Mouse (Mus musculus): ENCODE measurements around the gene Cd19. TPM values are rescaled to one million over a fixed set of nuclear protein-coding genes. Genes with fewer than 3 reads are reported as not detected.

Cd19 gene
- polyA plus RNA-seq, 1 experiment = not detected

GRCm38 (mm10) chr7:126429503-126429898 lies 14.8 kb upstream of the Cd19 start:
- Histone ChIP-seq H3K27me3 (ENCODE audit: control insufficient read depth, insufficient read depth, low read length, poor library complexity, severe bottlenecking) (no peaks in the 10 kb centered on the region), H3K36me3 (ENCODE audit: control insufficient read depth, insufficient read depth, low read length, poor library complexity, severe bottlenecking) (peaks cover 5% of the 10 kb centered on the region; the same call in 1 of the 2 replicates), H3K27ac (ENCODE audit: insufficient read depth, low read length) (no peak overlapping the region), H3K4me1 (ENCODE audit: control insufficient read depth, insufficient read depth, low read length) (no peaks in the 10 kb centered on the region), H3K9me3 (replicated peaks; ENCODE audit: control insufficient read depth, insufficient read depth, low read length, poor library complexity, severe bottlenecking) (no peaks in the 10 kb centered on the region), H3K4me3 (ENCODE audit: low read depth, low read length) (peak overlapping the region; percentile 30), H3K9ac (ENCODE audit: low read depth, poor library complexity, severe bottlenecking) (no peak overlapping the region)
- TF ChIP-seq EP300 (IDR thresholded peaks at IDR 0.05; ENCODE audit: insufficient read depth, low read depth, low read length) = no peak
- TF ChIP-seq POLR2A (IDR thresholded peaks at IDR 0.05; ENCODE audit: insufficient read depth, low read length) = no peak
- TF ChIP-seq CTCF (IDR thresholded peaks at IDR 0.05; ENCODE audit: low read depth, low read length) = no peak

DNA sequence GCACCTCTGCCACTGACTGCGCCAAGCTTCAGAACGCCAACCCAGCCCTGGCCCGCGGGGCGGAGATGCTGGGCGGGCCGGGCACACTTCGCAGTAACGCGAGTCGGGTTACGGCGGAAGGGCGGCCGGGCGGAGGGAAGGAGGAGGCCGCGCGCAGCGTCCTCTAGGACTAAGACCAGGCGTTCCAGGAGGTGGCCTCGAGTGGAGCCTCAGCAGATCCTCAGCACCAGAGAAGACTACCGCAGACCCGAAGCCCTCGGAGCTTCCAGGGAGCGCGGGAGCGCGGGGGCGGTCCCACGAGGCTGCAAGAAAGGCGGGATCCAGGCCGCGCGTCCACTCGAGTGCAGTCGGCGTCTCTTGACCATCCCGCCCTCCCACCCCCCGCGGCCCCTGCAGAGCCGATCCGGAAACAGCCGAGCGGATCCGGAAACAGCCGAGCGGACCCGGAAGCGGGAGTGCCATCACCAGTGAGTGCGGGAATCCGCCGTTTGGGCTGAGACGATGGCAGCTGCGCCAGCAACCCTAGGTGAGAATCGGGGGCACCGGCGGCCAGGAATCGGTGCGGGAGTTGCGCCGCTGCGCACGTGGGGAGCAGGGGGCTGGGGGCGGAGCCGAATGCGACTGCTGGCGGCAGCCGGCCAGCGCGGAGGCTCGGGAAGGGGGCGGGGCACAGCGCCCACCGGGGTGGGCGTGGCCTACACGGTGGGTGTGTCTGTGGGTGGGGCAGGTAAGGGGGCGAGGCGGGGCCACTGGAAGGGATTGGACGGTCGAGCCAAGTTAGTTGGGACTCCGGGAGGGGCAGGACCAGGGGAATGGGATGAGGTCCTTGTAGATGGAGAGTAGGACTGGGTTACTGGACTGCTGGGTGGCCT lies 14.2 kb upstream of the Cd19 start, which contains the start of gene Rabep2:
Gene Rabep2 (plus strand): TSS at position 129 of the 872 bp plus-strand sequence.
- Histone ChIP-seq H3K36me3 (ENCODE audit: control insufficient read depth, insufficient read depth, low read length, poor library complexity, severe bottlenecking) (no peaks in the 10 kb centered on the region; the same call in 1 of the 2 replicates), H3K4me3 (ENCODE audit: low read depth, low read length) (peak within 1 kb of the TSS; percentile 96), H3K9me3 (replicated peaks; ENCODE audit: control insufficient read depth, insufficient read depth, low read length, poor library complexity, severe bottlenecking) (no peaks in the 10 kb centered on the region), H3K27me3 (ENCODE audit: control insufficient read depth, insufficient read depth, low read length, poor library complexity, severe bottlenecking) (no peaks in the 10 kb centered on the region), H3K27ac (ENCODE audit: insufficient read depth, low read length) (no peak within 1 kb of the TSS), H3K9ac (ENCODE audit: low read depth, poor library complexity, severe bottlenecking) (peak within 1 kb of the TSS; percentile 76), H3K4me1 (ENCODE audit: control insufficient read depth, insufficient read depth, low read length) (no peaks in the 10 kb centered on the region)
- no peak for TF ChIP-seq CTCF (IDR thresholded peaks at IDR 0.05; ENCODE audit: low read depth, low read length)
- TF ChIP-seq POLR2A (IDR thresholded peaks at IDR 0.05; ENCODE audit: insufficient read depth, low read length) = no peak
- no peak for TF ChIP-seq EP300 (IDR thresholded peaks at IDR 0.05; ENCODE audit: insufficient read depth, low read depth, low read length)

GRCm38 (mm10) chr7:126428154-126428553 lies 13.5 kb upstream of the Cd19 start:
- Histone ChIP-seq H3K27ac (ENCODE audit: insufficient read depth, low read length) (no peak overlapping the region), H3K4me3 (ENCODE audit: low read depth, low read length) (peak overlapping the region; percentile 96), H3K9ac (ENCODE audit: low read depth, poor library complexity, severe bottlenecking) (peak overlapping the region; percentile 76), H3K27me3 (ENCODE audit: control insufficient read depth, insufficient read depth, low read length, poor library complexity, severe bottlenecking) (no peaks in the 10 kb centered on the region), H3K9me3 (replicated peaks; ENCODE audit: control insufficient read depth, insufficient read depth, low read length, poor library complexity, severe bottlenecking) (no peaks in the 10 kb centered on the region), H3K36me3 (ENCODE audit: control insufficient read depth, insufficient read depth, low read length, poor library complexity, severe bottlenecking) (no peaks in the 10 kb centered on the region), H3K4me1 (ENCODE audit: control insufficient read depth, insufficient read depth, low read length) (no peaks in the 10 kb centered on the region)
- no peak for TF ChIP-seq POLR2A (IDR thresholded peaks at IDR 0.05; ENCODE audit: insufficient read depth, low read length)
- no peak for TF ChIP-seq CTCF (IDR thresholded peaks at IDR 0.05; ENCODE audit: low read depth, low read length)
- no peak for TF ChIP-seq EP300 (IDR thresholded peaks at IDR 0.05; ENCODE audit: insufficient read depth, low read depth, low read length)

GRCm38 (mm10) chr7:126427323-126427860 lies 12.7 kb upstream of the Cd19 start:
- H3K27ac ChIP-seq (ENCODE audit: insufficient read depth, low read length) = no peak overlapping the region
- TF ChIP-seq EP300 (IDR thresholded peaks at IDR 0.05; ENCODE audit: insufficient read depth, low read depth, low read length) (peak; percentile 75; the same call in 1 of the 2 replicates), CTCF (IDR thresholded peaks at IDR 0.05; ENCODE audit: low read depth, low read length) (no peak)
- H3K9ac ChIP-seq (ENCODE audit: low read depth, poor library complexity, severe bottlenecking) = no peak overlapping the region
- no peaks in the 10 kb centered on the region for H3K36me3 ChIP-seq (ENCODE audit: control insufficient read depth, insufficient read depth, low read length, poor library complexity, severe bottlenecking)
- no peak overlapping the region for H3K4me3 ChIP-seq (ENCODE audit: low read depth, low read length)
- H3K27me3 ChIP-seq (ENCODE audit: control insufficient read depth, insufficient read depth, low read length, poor library complexity, severe bottlenecking) = no peaks in the 10 kb centered on the region
- H3K9me3 ChIP-seq (replicated peaks; ENCODE audit: control insufficient read depth, insufficient read depth, low read length, poor library complexity, severe bottlenecking) = no peaks in the 10 kb centered on the region
- no peaks in the 10 kb centered on the region for H3K4me1 ChIP-seq (ENCODE audit: control insufficient read depth, insufficient read depth, low read length)

DNA sequence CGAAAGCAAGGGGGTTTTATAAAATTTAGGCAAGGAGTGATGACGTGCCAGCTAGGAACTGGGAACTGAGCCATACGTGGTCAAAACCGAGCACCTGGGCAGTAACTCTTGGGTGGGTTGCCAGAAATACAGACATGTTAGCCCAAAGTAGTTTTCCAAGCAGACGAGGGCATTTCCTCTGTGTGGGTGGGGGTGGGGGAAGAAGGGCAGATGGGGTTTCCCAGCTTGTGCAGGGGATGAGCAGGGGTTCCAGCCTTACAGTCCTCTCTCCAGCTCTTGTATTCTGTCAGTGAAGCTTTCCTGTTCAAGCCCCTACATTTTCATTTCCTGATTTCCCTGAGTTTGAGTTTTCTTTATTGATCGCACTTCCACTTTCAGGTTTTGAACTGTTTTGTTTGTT lies 9.5 kb upstream of the Cd19 start:
- Histone ChIP-seq H3K9me3 (replicated peaks; ENCODE audit: control insufficient read depth, insufficient read depth, low read length, poor library complexity, severe bottlenecking) (no peaks in the 10 kb centered on the region), H3K36me3 (ENCODE audit: control insufficient read depth, insufficient read depth, low read length, poor library complexity, severe bottlenecking) (no peaks in the 10 kb centered on the region), H3K9ac (ENCODE audit: low read depth, poor library complexity, severe bottlenecking) (no peak overlapping the region), H3K27ac (ENCODE audit: insufficient read depth, low read length) (no peak overlapping the region), H3K27me3 (ENCODE audit: control insufficient read depth, insufficient read depth, low read length, poor library complexity, severe bottlenecking) (no peaks in the 10 kb centered on the region), H3K4me3 (ENCODE audit: low read depth, low read length) (no peak overlapping the region), H3K4me1 (ENCODE audit: control insufficient read depth, insufficient read depth, low read length) (no peaks in the 10 kb centered on the region)
- no peak for TF ChIP-seq EP300 (IDR thresholded peaks at IDR 0.05; ENCODE audit: insufficient read depth, low read depth, low read length)
- no peak for TF ChIP-seq CTCF (IDR thresholded peaks at IDR 0.05; ENCODE audit: low read depth, low read length)

GRCm38 (mm10) chr7:126421756-126422155 lies 7.1 kb upstream of the Cd19 start:
- Histone ChIP-seq H3K9me3 (replicated peaks; ENCODE audit: control insufficient read depth, insufficient read depth, low read length, poor library complexity, severe bottlenecking) (no peaks in the 10 kb centered on the region), H3K36me3 (ENCODE audit: control insufficient read depth, insufficient read depth, low read length, poor library complexity, severe bottlenecking) (no peaks in the 10 kb centered on the region), H3K4me1 (ENCODE audit: control insufficient read depth, insufficient read depth, low read length) (no peaks in the 10 kb centered on the region), H3K27ac (ENCODE audit: insufficient read depth, low read length) (no peak overlapping the region), H3K9ac (ENCODE audit: low read depth, poor library complexity, severe bottlenecking) (no peak overlapping the region), H3K27me3 (ENCODE audit: control insufficient read depth, insufficient read depth, low read length, poor library complexity, severe bottlenecking) (no peaks in the 10 kb centered on the region), H3K4me3 (ENCODE audit: low read depth, low read length) (no peak overlapping the region)
- TF ChIP-seq POLR2A (IDR thresholded peaks at IDR 0.05; ENCODE audit: insufficient read depth, low read length) (no peak), CTCF (IDR thresholded peaks at IDR 0.05; ENCODE audit: low read depth, low read length) (no peak), EP300 (IDR thresholded peaks at IDR 0.05; ENCODE audit: insufficient read depth, low read depth, low read length) (no peak)

All from ES-Bruce4 (cell line).